Mouse (Mus musculus) myocyte (in vitro differentiated cells): Measurements from ENCODE around the gene Cfdp1.

Experiments used
- CEBPB ChIP-seq: IDR thresholded peaks from 2 replicates; pipeline ENCODE4 v1.6.1; 2011; ENCODE audit warnings: mild to moderate bottlenecking, moderate library complexity; ENCODE audit not compliant: poor library complexity, insufficient read depth, severe bottlenecking
- E2F4 ChIP-seq: IDR thresholded peaks from one replicate; pipeline ENCODE4 v1.6.1; 2011; ENCODE audit warnings: mild to moderate bottlenecking, control low read depth, moderate library complexity; ENCODE audit not compliant: insufficient read depth
- MAX ChIP-seq: IDR thresholded peaks from one replicate; pipeline ENCODE4 v1.6.1; 2011; ENCODE audit warnings: low read depth, mild to moderate bottlenecking, control low read depth
- MYOG ChIP-seq, 3 experiments: IDR thresholded peaks; one replicate each; pipeline ENCODE4 v1.6.1; 2011; ENCODE audit warnings: control low read depth in 2 of 3, low read depth in 2 of 3, mild to moderate bottlenecking in 2 of 3; ENCODE audit not compliant: insufficient read length in 2 of 3, control insufficient read depth in 1 of 3, insufficient read depth in 1 of 3
- POLR2A ChIP-seq: IDR thresholded peaks from one replicate; pipeline ENCODE4 v1.6.1; 2011; ENCODE audit warnings: low read depth, mild to moderate bottlenecking, control low read depth, moderate library complexity; ENCODE audit not compliant: insufficient read length
- POLR2AphosphoS2 ChIP-seq: IDR thresholded peaks from one replicate; pipeline ENCODE4 v1.6.1; 2011; ENCODE audit warnings: low read depth, control low read depth; ENCODE audit not compliant: insufficient read length
- REST ChIP-seq: IDR thresholded peaks from one replicate; pipeline ENCODE4 v1.6.1; 2011; ENCODE audit warnings: mild to moderate bottlenecking, control low read depth, moderate library complexity; ENCODE audit not compliant: insufficient read depth, insufficient read length
- SRF ChIP-seq: IDR thresholded peaks from one replicate; pipeline ENCODE4 v1.6.1; 2011; ENCODE audit warnings: low read depth; ENCODE audit not compliant: control insufficient read depth, insufficient read length
- TCF3 ChIP-seq: IDR thresholded peaks from one replicate; pipeline ENCODE4 v1.6.1; 2011; ENCODE audit warnings: low read depth, control low read depth; ENCODE audit not compliant: insufficient read length
- USF1 ChIP-seq: IDR thresholded peaks from one replicate; pipeline ENCODE4 v1.6.1; 2011; ENCODE audit warnings: low read depth, mild to moderate bottlenecking, control low read depth, moderate library complexity

GRCm38 (mm10) chr8:111765096-111765495 lies 89.0 kb downstream of the Cfdp1 start:
- TF ChIP-seq TCF3, result no peak
- TF ChIP-seq CEBPB, result no peak
- no peak for TF ChIP-seq POLR2A
- TF ChIP-seq MYOG (IDR thresholded peaks at IDR 0.05; ENCODE audit: control insufficient read depth in 1 of 3, insufficient read depth in 1 of 3, insufficient read length in 2 of 3, low read depth in 2 of 3), result no peak
- TF ChIP-seq E2F4, result no peak
- TF ChIP-seq SRF, result no peak
- no peak for TF ChIP-seq USF1
- no peak for TF ChIP-seq MAX
- TF ChIP-seq POLR2AphosphoS2, result no peak
- no peak for TF ChIP-seq REST
